Mouse (Mus musculus) kidney, adult 2 months (tissue): ENCODE results near the gene Coro1b. TPM values are rescaled to one million over a fixed set of nuclear protein-coding genes. Genes with fewer than 3 reads are reported as not detected.

ENCODE experiments used
- DNase-seq: peaks from one replicate; pipeline ENCODE4 v3.0.0; 2021
- H3K27ac ChIP-seq: fragments of 200-500 bp; 2 replicates; pipeline ENCODE4 v1.5.1; 2012; ENCODE audit warnings: low read depth, low read length, control low read depth, inconsistent platforms; ENCODE audit not compliant: insufficient read depth
- H3K27me3 ChIP-seq: fragments of 200-500 bp; replicated peaks from 2 replicates; pipeline ENCODE4 v1.6.1; 2012; ENCODE audit warnings: mild to moderate bottlenecking, moderate library complexity, low read length, inconsistent platforms; ENCODE audit not compliant: control insufficient read depth, insufficient read depth
- H3K36me3 ChIP-seq: fragments of 200-500 bp; 2 replicates; pipeline ENCODE4 v1.6.1; 2012; ENCODE audit warnings: mild to moderate bottlenecking, moderate library complexity, low read length, inconsistent platforms; ENCODE audit not compliant: control insufficient read depth, insufficient read depth
- H3K4me1 ChIP-seq: fragments of 200-500 bp; 2 replicates; pipeline ENCODE4 v1.6.1; 2011; ENCODE audit warnings: low read length; ENCODE audit not compliant: control insufficient read depth, insufficient read depth
- H3K4me3 ChIP-seq: fragments of 200-500 bp; 2 replicates; pipeline ENCODE4 v1.5.1; 2011; ENCODE audit warnings: mild to moderate bottlenecking, low read depth, low read length, control low read depth; ENCODE audit not compliant: insufficient read depth
- CTCF ChIP-seq: fragments of 200-500 bp; conservative IDR thresholded peaks from 2 replicates; pipeline ENCODE4 v1.5.1; 2011; ENCODE audit warnings: low read depth, mild to moderate bottlenecking, control low read depth, low read length, moderate library complexity, mixed read lengths; ENCODE audit not compliant: insufficient read depth, insufficient read length
- POLR2A ChIP-seq: fragments of 200-500 bp; IDR thresholded peaks from one replicate; pipeline ENCODE4 v1.6.1; 2011; ENCODE audit warnings: low read depth, low read length, control low read depth
- WGBS: fragments of 180-500 bp; shearing (Covaris S2); methylation state at CpG from one replicate; pipeline ENCODE4 v1.1.7; 2018; 5-methylcytosine and 5-hydroxymethylcytosine counted together
- polyA plus RNA-seq: library from polyadenylated mRNA; depleted of rRNA; stranded (reverse); fragments of >200 nt; gene quantifications from 2 replicates; pipeline ENCODE4 v1.2.3, GENCODE M21; 2012; rRNA removed

Gene Coro1b
- polyA plus RNA-seq, 1 experiment = 176 TPM

GRCm38 (mm10) chr19:4197180-4197579 lies 48.8 kb downstream of the Coro1b start:
- H3K4me1 ChIP-seq = peaks cover 21% of the 10 kb centered on the region
- no peak overlapping the region for H3K27ac ChIP-seq
- no peak for DNase-seq
- H3K36me3 ChIP-seq = peaks cover 2% of the 10 kb centered on the region; the same call in 1 of the 2 replicates
- H3K27me3 ChIP-seq = no peaks in the 10 kb centered on the region
- WGBS = 63% methylated on average over 3 of the region's 3 CpGs
- H3K4me3 ChIP-seq = no peak overlapping the region
- TF ChIP-seq CTCF = no peak
- no peak for TF ChIP-seq POLR2A

DNA sequence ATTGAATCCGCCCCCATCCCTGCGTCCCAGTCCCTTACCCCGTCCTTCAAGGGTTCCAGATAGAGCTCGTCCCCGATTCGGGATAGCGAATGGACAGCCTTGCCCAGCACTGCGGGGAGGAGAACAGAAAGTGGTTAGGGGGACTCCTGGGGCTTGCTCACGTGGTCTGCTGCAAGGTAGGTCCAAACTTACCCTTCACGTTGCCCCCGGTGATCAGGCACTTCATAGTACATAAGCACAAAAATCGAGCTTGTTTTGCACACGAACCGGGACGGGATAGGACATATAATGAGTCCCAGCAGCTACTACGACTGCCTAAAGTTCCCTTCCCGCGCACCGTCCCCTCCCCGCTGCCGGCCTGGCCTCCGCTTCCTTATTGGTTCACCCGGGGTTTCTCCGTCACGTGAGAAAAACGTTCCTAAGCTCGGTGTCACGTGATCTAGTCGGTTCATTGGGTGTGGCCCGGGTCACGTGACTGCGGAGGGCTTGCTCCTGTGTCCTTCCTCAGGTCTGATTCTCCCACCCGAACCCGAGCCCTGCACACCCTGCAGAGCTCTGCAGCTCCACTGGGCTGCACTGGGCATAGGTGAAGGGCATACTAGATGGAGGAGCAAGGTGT lies 53.0 kb downstream of the Coro1b start, which contains the start of gene Rad9a:
Gene Rad9a, minus strand, starts transcription at position 372 of the 619 bp plus-strand sequence.
- peaks cover 14% of the 10 kb centered on the region for H3K4me1 ChIP-seq
- H3K4me3 ChIP-seq = peak within 1 kb of the TSS; percentile 65
- H3K27me3 ChIP-seq = no peaks in the 10 kb centered on the region
- WGBS = under 1% methylated on average over 34 of the region's 34 CpGs
- H3K36me3 ChIP-seq = no peaks in the 10 kb centered on the region
- peak; percentile 99 for DNase-seq
- H3K27ac ChIP-seq = peak within 1 kb of the TSS; percentile 54
- TF ChIP-seq POLR2A = peak; percentile 75
- TF ChIP-seq CTCF = no peak

- DNase-seq = no peak
- no peaks in the 10 kb centered on the region for H3K27me3 ChIP-seq
- peak overlapping the region; percentile 65; the same call in 1 of the 2 replicates for H3K4me3 ChIP-seq
- TF ChIP-seq CTCF (no peak), POLR2A (no peak)
- no peaks in the 10 kb centered on the region for H3K36me3 ChIP-seq
- H3K4me1 ChIP-seq = peaks cover 14% of the 10 kb centered on the region
- H3K27ac ChIP-seq = no peak overlapping the region
- 48% methylated on average over 7 of the region's 7 CpGs for WGBS
Observed at GRCm38 (mm10) chr19:4202149-4202548, 53.7 kb downstream of the Coro1b start.

DNA sequence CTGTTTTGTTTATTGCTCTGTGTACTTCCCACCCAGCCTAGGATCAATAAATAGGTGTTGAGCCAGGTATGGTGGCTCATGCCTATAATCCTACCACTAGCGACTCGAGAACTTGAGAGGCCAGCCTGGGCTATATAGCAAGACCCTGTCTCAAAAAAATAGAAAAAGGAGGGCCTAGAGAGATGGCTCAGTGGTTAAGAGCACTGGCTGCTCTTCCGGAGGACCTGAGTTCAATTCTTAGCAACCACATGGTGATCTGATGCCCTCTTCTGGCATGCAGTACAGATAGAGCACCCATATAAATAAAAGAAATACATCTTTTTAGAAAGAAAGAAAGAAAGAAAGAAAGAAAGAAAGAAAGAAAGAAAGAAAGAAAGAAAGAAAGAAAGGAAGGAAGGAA lies 54.7 kb downstream of the Coro1b start:
- WGBS = 60% methylated on average over 3 of the region's 3 CpGs
- no peak for DNase-seq
- Histone ChIP-seq H3K4me1 (peaks cover 14% of the 10 kb centered on the region), H3K4me3 (no peak overlapping the region), H3K27me3 (no peaks in the 10 kb centered on the region), H3K36me3 (no peaks in the 10 kb centered on the region), H3K27ac (no peak overlapping the region)
- TF ChIP-seq CTCF (no peak), POLR2A (no peak)

Other genes starting within 250 kb of the Coro1b start
- gene Tcirg1, start 241.5 kb upstream of the Coro1b start, polyA plus RNA-seq = 69.2 and 71.2 TPM in 2 replicates
- 678 and 742 TPM in 2 replicates for gene Ndufs8, start 235.8 kb upstream of the Coro1b start, polyA plus RNA-seq
- gene Aldh3b1, start 218.8 kb upstream of the Coro1b start, polyA plus RNA-seq = 17.4 and 19.4 TPM in 2 replicates
- gene Unc93b1, start 213.4 kb upstream of the Coro1b start, polyA plus RNA-seq = 52.3 and 55.7 TPM in 2 replicates
- gene Aldh3b3, start 190.0 kb upstream of the Coro1b start, polyA plus RNA-seq = 4.7 and 9.2 TPM in 2 replicates
- 2.6 and 3.9 TPM in 2 replicates for gene Aldh3b2, start 176.3 kb upstream of the Coro1b start, polyA plus RNA-seq
- 1,670 and 2,218 TPM in 2 replicates for gene Acy3, start 162.0 kb upstream of the Coro1b start, polyA plus RNA-seq
- 0.31 and 0.75 TPM in 2 replicates for gene Tbx10, start 155.9 kb upstream of the Coro1b start, polyA plus RNA-seq
- 19.9 and 20.9 TPM in 2 replicates for gene Nudt8, start 148.0 kb upstream of the Coro1b start, polyA plus RNA-seq
- 1.2 and 1.7 TPM in 2 replicates for gene Gm49405, start 148.0 kb upstream of the Coro1b start, polyA plus RNA-seq
- 5.1 and 5.5 TPM in 2 replicates for gene Doc2g, start 145.3 kb upstream of the Coro1b start, polyA plus RNA-seq
- 471 and 532 TPM in 2 replicates for gene Ndufv1, start 135.8 kb upstream of the Coro1b start, polyA plus RNA-seq
- gene Gstp1, start 110.6 kb upstream of the Coro1b start, polyA plus RNA-seq = 686 and 745 TPM in 2 replicates
- 11.5 and 36.0 TPM in 2 replicates for gene Gstp2, start 102.6 kb upstream of the Coro1b start, polyA plus RNA-seq
- 0.72 and 2.3 TPM in 2 replicates for gene Gstp3, start 89.0 kb upstream of the Coro1b start, polyA plus RNA-seq
- 0.66 and 0.92 TPM in 2 replicates for gene Cabp2, start 67.0 kb upstream of the Coro1b start, polyA plus RNA-seq
- 134 and 138 TPM in 2 replicates for gene Cdk2ap2, start 51.4 kb upstream of the Coro1b start, polyA plus RNA-seq
- 41.6 and 46.3 TPM in 2 replicates for gene Pitpnm1, start 48.6 kb upstream of the Coro1b start, polyA plus RNA-seq
- 80.5 and 96.2 TPM in 2 replicates for gene Aip, start 22.8 kb upstream of the Coro1b start, polyA plus RNA-seq
- 0.03 and 0.05 TPM in 2 replicates for gene Gpr152, start 8.8 kb upstream of the Coro1b start, polyA plus RNA-seq
- gene Cabp4, start 4.6 kb upstream of the Coro1b start, polyA plus RNA-seq = 0.12 and 0.20 TPM in 2 replicates
- 4.7 and 20.0 TPM in 2 replicates for gene Ptprcap, start 5.0 kb downstream of the Coro1b start, polyA plus RNA-seq
- 41.0 and 41.8 TPM in 2 replicates for gene Rps6kb2, start 14.7 kb downstream of the Coro1b start, polyA plus RNA-seq
- gene Carns1, start 26.9 kb downstream of the Coro1b start, polyA plus RNA-seq = 3.8 and 4.0 TPM in 2 replicates
- 2.3 and 9.1 TPM in 2 replicates for gene Tbc1d10c, start 42.7 kb downstream of the Coro1b start, polyA plus RNA-seq
- 484 and 509 TPM in 2 replicates for gene Ppp1ca, start 43.4 kb downstream of the Coro1b start, polyA plus RNA-seq
- 18.4 and 19.2 TPM in 2 replicates for gene Rad9a, start 53.0 kb downstream of the Coro1b start, polyA plus RNA-seq
- 13.6 TPM in 2 replicates for gene Clcf1, start 65.6 kb downstream of the Coro1b start, polyA plus RNA-seq
- 3.4 TPM in 1 of 2 replicates, not detected in the other for gene AC109138.7, start 65.7 kb downstream of the Coro1b start, polyA plus RNA-seq
- gene Pold4, start 83.3 kb downstream of the Coro1b start, polyA plus RNA-seq = 96.1 and 99.8 TPM in 2 replicates
- gene Ssh3, start 120.6 kb downstream of the Coro1b start, polyA plus RNA-seq = 39.0 and 61.4 TPM in 2 replicates
- 4.2 and 5.1 TPM in 2 replicates for gene Ankrd13d, start 134.5 kb downstream of the Coro1b start, polyA plus RNA-seq
- gene Grk2, start 157.6 kb downstream of the Coro1b start, polyA plus RNA-seq = 56.7 and 60.3 TPM in 2 replicates
- 74.3 and 89.5 TPM in 2 replicates for gene Kdm2a, start 249.7 kb downstream of the Coro1b start, polyA plus RNA-seq